Mouse (Mus musculus): ENCODE data around the gene Pyy. TPM values are rescaled to one million over a fixed set of nuclear protein-coding genes. Genes with fewer than 3 reads are reported as not detected.
A peak's percentile ranks its signal among the peaks of the same experiment; 100 is the strongest.

The Pyy gene
- polyA plus RNA-seq, 1 experiment, result not detected

GRCm38 (mm10) chr11:102145471-102146001 lies 37.9 kb upstream of the Pyy start, which contains the start of gene Nags:
Nags (plus strand) TSS chr11:102145513.
- DNase-seq (ENCODE audit: low read depth in 1 of 2, low spot score in 2 of 2), result no peak
- Histone ChIP-seq H3K4me1 (ENCODE audit: control insufficient read depth, insufficient read depth, insufficient read length) (0 out of 2 replicates have a peak, but pooled peaks cover 3% of the 10 kb centered on the region), H3K4me3 (ENCODE audit: extremely low read depth, insufficient read depth, insufficient read length) (no peak within 1 kb of the TSS), H3K36me3 (ENCODE audit: control insufficient read depth, insufficient read depth, low read length) (no peaks in the 10 kb centered on the region), H3K27ac (ENCODE audit: insufficient read depth, low read length) (no peak within 1 kb of the TSS), H3K27me3 (ENCODE audit: control insufficient read depth, insufficient read depth, low read length) (peaks cover 18% of the 10 kb centered on the region)
- no peak for TF ChIP-seq POLR2A (IDR thresholded peaks at IDR 0.05; ENCODE audit: low read depth, low read length)
- WGBS, result 4% methylated on average over 50 of the region's 50 CpGs

- H3K4me1 ChIP-seq (ENCODE audit: control insufficient read depth, insufficient read depth, insufficient read length), result 0 out of 2 replicates have a peak, but pooled peaks cover 3% of the 10 kb centered on the region
- peaks cover 18% of the 10 kb centered on the region for H3K27me3 ChIP-seq (ENCODE audit: control insufficient read depth, insufficient read depth, low read length)
- H3K36me3 ChIP-seq (ENCODE audit: control insufficient read depth, insufficient read depth, low read length), result no peaks in the 10 kb centered on the region
- H3K4me3 ChIP-seq (ENCODE audit: extremely low read depth, insufficient read depth, insufficient read length), result no peak overlapping the region
- no peak overlapping the region for H3K27ac ChIP-seq (ENCODE audit: insufficient read depth, low read length)
- WGBS, result 35% methylated on average over 13 of the region's 13 CpGs
- TF ChIP-seq POLR2A (IDR thresholded peaks at IDR 0.05; ENCODE audit: low read depth, low read length) (no peak), CTCF (IDR thresholded peaks at IDR 0.05; ENCODE audit: extremely low read depth, insufficient read depth, insufficient read length, insufficient replicate concordance) (no peak)
- no peak for DNase-seq (ENCODE audit: low read depth in 1 of 2, low spot score in 2 of 2)
These were observed 37.4 kb upstream of the Pyy start for GRCm38 (mm10) chr11:102144957-102145470.

- H3K4me3 ChIP-seq (ENCODE audit: extremely low read depth, insufficient read depth, insufficient read length), result no peak overlapping the region
- no peaks in the 10 kb centered on the region for H3K36me3 ChIP-seq (ENCODE audit: control insufficient read depth, insufficient read depth, low read length)
- DNase-seq (ENCODE audit: low read depth in 1 of 2, low spot score in 2 of 2), result no peak
- 74% methylated on average over 7 of the region's 7 CpGs for WGBS
- H3K4me1 ChIP-seq (ENCODE audit: control insufficient read depth, insufficient read depth, insufficient read length), result 0 out of 2 replicates have a peak, but pooled peaks cover 3% of the 10 kb centered on the region
- peaks cover 15% of the 10 kb centered on the region for H3K27me3 ChIP-seq (ENCODE audit: control insufficient read depth, insufficient read depth, low read length)
- TF ChIP-seq CTCF (IDR thresholded peaks at IDR 0.05; ENCODE audit: extremely low read depth, insufficient read depth, insufficient read length, insufficient replicate concordance), result no peak
- no peak for TF ChIP-seq POLR2A (IDR thresholded peaks at IDR 0.05; ENCODE audit: low read depth, low read length)
- no peak overlapping the region for H3K27ac ChIP-seq (ENCODE audit: insufficient read depth, low read length)
These were observed 34.7 kb upstream of the Pyy start for GRCm38 (mm10) chr11:102142355-102142754.

- Histone ChIP-seq H3K36me3 (ENCODE audit: control insufficient read depth, insufficient read depth, low read length) (no peaks in the 10 kb centered on the region), H3K4me3 (ENCODE audit: extremely low read depth, insufficient read depth, insufficient read length) (no peak overlapping the region), H3K27ac (ENCODE audit: insufficient read depth, low read length) (no peak overlapping the region), H3K4me1 (ENCODE audit: control insufficient read depth, insufficient read depth, insufficient read length) (0 out of 2 replicates have a peak, but pooled peaks cover 2% of the 10 kb centered on the region), H3K27me3 (ENCODE audit: control insufficient read depth, insufficient read depth, low read length) (peaks cover 7% of the 10 kb centered on the region; the same call in 1 of the 2 replicates)
- TF ChIP-seq POLR2A (IDR thresholded peaks at IDR 0.05; ENCODE audit: low read depth, low read length) (no peak), CTCF (IDR thresholded peaks at IDR 0.05; ENCODE audit: extremely low read depth, insufficient read depth, insufficient read length, insufficient replicate concordance) (peak; percentile 9; the same call in 1 of the 2 replicates)
- peak; percentile 29 to 44 for DNase-seq (ENCODE audit: low read depth in 1 of 2, low spot score in 2 of 2)
- WGBS, result 2% methylated on average over 5 of the region's 5 CpGs
These were observed 32.9 kb upstream of the Pyy start for GRCm38 (mm10) chr11:102140508-102140907.

- no peak overlapping the region for H3K27ac ChIP-seq (ENCODE audit: insufficient read depth, low read length)
- H3K36me3 ChIP-seq (ENCODE audit: control insufficient read depth, insufficient read depth, low read length), result no peaks in the 10 kb centered on the region
- no peaks in the 10 kb centered on the region for H3K4me1 ChIP-seq (ENCODE audit: control insufficient read depth, insufficient read depth, insufficient read length)
- peak; percentile 27 to 51 for DNase-seq (ENCODE audit: low read depth in 1 of 2, low spot score in 2 of 2)
- TF ChIP-seq CTCF (IDR thresholded peaks at IDR 0.05; ENCODE audit: extremely low read depth, insufficient read depth, insufficient read length, insufficient replicate concordance), result peak; percentile 80
- TF ChIP-seq POLR2A (IDR thresholded peaks at IDR 0.05; ENCODE audit: low read depth, low read length), result no peak
- H3K27me3 ChIP-seq (ENCODE audit: control insufficient read depth, insufficient read depth, low read length), result 0 out of 2 replicates have a peak, but pooled peaks cover under 1% of the 10 kb centered on the region
- no peak overlapping the region for H3K4me3 ChIP-seq (ENCODE audit: extremely low read depth, insufficient read depth, insufficient read length)
- 2% methylated on average over 18 of the region's 18 CpGs for WGBS
These were observed 30.8 kb upstream of the Pyy start for GRCm38 (mm10) chr11:102138447-102138740.

GRCm38 (mm10) chr11:102137625-102138446 lies 30.2 kb upstream of the Pyy start:
- H3K36me3 ChIP-seq (ENCODE audit: control insufficient read depth, insufficient read depth, low read length), result no peaks in the 10 kb centered on the region
- H3K4me3 ChIP-seq (ENCODE audit: extremely low read depth, insufficient read depth, insufficient read length), result no peak overlapping the region
- H3K27me3 ChIP-seq (ENCODE audit: control insufficient read depth, insufficient read depth, low read length), result no peaks in the 10 kb centered on the region

More at GRCm38 (mm10) chr11:102137625-102138446, 30.2 kb upstream of the Pyy start:
- no peaks in the 10 kb centered on the region for H3K4me1 ChIP-seq (ENCODE audit: control insufficient read depth, insufficient read depth, insufficient read length)
- H3K27ac ChIP-seq (ENCODE audit: insufficient read depth, low read length), result no peak overlapping the region
- TF ChIP-seq POLR2A (IDR thresholded peaks at IDR 0.05; ENCODE audit: low read depth, low read length), result no peak
- no peak for TF ChIP-seq CTCF (IDR thresholded peaks at IDR 0.05; ENCODE audit: extremely low read depth, insufficient read depth, insufficient read length, insufficient replicate concordance)
- DNase-seq (ENCODE audit: low read depth in 1 of 2, low spot score in 2 of 2), result peak in 1 of 2 experiments; percentile 30
- WGBS, result 26% methylated on average over 13 of the region's 13 CpGs
